Mouse (Mus musculus) cerebellum, postnatal 10 days (tissue): ENCODE measurements around the gene Cdc45.
"Not testable (repeated sequence)": the region's sequence is repeated elsewhere in the genome, so short reads cannot be mapped to it uniquely, and the experiment has no call there.

Experiments used
- DNase-seq, 2 experiments: peaks; one replicate each; pipeline ENCODE4 v3.0.0; 2021; ENCODE audit warnings: mixed read lengths in 2 of 2

The Cdc45 gene

DNA sequence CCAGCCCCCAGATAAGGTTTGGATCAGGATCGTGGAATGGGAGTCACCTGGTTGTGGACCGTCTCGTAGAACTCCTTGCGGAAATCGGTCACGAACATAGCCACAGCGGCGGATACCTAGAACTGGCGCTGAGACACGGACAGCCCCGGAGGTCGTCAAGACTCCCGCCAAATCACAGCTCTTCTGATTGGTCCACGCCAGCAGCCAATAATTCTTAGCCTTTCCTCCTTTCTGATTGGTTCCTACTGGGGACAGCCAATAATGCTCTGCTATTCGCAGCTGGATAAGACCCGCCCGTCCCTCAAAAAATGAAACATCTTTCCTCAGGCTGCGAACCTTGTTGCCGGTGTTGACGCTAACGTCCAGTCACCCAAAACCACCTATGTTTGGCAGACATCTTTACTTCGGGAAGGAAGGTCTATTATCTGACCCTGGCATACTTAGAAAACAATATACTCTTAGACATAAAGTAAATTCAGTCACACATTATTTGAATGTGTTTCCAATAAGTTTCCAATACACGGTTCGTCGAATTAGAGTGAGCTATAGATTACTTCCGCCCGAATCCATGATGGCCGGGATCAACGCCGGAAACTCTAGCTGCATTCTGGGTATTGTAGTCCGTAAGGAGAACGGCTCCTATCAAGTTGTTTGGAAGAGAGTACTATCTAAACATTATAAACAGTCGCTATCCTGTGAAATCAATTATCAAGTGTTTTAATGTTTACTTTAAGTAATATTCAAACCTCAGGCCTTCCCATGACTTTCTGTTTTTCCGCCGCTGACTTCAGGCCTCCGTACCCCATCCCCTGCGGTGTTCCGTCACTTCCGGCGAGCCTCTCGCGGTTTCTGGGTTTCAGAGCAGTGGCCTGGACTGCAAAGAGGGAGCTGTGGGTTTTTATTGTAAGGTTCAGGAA, at the start of gene Cdc45, which contains the start of gene Ufd1:
TSS of gene Cdc45 (minus strand) at position 520 of the 917 bp plus-strand sequence.
TSS of gene Ufd1 (plus strand) at position 312 of the 917 bp plus-strand sequence.
- peak; percentile 93 to 94 for DNase-seq

DNA sequence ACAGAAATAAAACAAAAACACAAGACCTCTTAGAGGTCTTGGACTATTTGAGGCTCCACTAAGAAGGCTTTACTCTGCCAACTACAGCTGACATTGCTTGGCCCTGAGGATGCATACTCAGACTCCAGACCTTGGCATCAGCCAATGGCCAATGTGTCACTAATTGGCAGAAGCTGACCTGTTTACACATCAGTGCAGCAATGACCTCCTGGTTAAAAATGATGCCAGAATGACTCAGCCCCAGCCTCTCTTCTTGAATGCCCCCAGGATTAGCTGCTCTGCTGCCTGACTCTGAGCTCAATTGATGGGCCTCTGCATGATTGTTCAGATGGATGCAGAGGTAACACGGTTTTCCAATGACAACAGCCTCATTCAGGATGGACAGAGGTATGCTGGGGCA, 48.4 kb upstream of the Cdc45 start:
- peak; percentile 64 to 71 for DNase-seq

DNA sequence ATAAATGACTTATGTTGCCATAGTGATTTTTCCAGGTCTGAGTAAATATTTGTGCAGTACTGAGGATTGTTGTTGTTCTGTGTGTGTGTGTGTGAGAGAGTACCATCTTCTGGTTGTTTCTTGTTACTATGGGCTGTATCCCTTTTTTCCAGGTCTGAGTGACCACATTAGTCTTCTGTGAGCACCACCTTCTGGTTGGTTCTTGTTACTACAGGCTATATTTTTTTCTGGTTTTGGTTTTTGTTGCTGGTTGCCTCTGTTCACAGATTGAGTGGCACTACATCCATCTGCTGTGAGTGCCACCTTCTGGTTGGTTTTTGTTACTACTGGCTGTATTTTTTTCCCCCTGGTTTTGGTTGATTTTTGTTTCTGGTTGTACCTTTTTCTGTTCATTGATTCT, 46.8 kb upstream of the Cdc45 start:
- DNase-seq = peak; percentile 68 to 85

DNA sequence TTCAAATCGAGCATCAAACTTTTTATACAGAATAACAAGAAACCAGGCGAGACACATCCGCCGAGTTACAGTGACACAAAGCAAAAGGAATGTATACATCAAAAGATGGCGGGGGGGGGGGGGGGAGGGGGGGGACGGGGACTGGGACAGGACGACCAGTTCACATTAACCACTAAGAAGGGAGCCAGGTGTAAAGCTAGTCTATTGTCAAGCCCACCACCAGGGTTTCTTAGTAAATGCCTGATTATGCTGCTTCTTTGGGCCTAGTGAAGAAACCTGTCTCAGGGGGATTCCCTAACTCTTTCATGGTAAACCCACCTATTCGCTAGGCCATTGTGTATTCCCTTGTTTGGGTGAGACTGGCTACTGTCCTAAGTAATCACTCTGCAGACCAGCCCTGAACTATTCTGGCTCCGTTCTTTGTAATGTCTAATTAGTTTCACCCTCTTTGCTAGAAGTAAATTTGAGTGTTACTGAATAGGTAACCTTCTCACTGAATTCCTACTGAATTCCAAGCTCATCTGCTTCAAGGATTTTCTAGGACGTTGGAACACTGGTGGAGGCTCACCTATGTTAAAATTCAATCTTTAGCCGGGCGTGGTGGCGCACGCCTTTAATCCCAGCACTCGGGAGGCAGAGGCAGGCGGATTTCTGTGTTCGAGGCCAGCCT, 37.9 kb upstream of the Cdc45 start:
- DNase-seq = not testable (repeated sequence)

DNA sequence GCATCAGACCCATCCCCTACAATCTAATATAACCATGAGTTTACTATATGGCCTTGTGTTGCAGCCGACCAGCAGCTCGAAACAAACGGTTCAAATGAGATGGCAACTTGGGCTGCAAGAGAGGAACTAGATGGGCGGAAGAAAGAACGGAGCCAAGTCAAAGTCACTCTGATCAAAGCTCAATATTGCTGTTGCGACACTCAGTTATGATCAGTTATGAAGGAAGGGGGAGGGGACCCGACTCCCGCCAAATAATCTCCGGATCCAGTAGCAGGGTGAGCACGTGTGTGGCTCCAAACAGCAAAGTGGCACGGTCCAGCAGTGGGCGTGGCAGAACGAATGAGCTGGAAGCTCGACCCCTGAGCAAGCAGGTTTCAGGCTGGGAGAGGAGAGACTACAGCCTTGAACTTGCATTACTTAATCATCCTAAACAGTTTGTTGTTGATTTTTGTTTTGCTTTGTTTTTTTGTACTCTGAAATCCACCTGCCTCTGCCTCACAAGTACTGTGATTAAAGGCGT, 34.6 kb upstream of the Cdc45 start:
- no peak for DNase-seq

DNA sequence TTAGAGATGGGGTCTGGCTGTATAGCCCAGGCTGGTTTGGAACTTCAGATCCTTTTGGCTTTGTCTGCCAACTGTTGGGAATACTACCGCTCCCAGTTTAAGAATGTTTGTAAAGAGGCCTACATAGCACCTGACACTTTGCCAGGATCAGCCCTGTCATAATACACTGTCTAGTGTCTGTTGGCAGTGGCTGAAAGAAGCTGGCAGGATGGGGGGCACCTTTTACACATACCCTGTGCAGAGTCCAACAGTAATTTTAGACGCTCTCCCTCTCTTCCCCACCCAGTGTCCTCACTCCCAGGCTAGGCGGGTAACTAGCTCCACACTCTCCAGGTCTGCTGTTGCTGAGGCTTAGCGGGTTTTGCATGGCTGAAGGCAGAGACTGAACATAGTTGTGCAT, 26.6 kb upstream of the Cdc45 start:
- no peak for DNase-seq

DNA sequence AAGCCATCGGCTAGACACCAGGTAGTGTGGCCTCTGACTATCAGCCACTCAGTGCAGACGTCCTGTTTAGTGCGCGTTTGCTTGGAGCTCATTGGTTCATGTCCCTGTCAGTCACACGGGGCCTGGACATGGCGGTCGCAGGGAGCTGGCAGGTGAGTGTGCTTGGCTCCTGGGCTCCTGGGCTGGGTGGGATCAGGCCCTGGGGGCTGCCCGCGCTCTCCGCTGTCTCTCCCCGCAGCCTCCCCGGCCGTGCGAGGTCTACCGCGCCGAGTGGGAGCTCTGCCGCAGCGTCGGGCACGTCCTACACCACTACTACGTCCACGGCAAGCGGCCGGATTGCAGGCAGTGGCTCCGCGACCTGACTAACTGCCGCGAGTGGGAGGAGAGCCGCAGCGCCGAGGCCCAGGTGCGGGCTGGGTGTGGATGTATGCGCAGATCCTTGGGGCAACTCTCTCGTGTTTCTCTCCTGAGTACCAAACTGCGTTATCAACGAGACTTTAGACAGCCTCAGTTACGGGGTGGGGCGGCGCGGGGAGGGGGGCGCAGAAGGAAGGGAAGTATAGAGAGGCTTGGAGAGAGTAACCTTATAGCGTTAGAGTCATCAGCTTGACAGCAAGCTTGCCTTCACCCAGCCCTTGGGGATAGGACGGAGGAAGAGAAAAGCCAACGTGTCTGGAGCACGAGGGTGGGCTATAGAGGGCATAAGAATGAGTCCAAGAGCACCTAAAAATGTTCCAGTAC, 24.9 kb upstream of the Cdc45 start, which contains the start of the genes 2510002D24Rik and Gm28539:
TSS of gene 2510002D24Rik (plus strand) at position 111 of the 741 bp plus-strand sequence.
TSS of gene Gm28539 (plus strand) at position 117 of the 741 bp plus-strand sequence.
- peak; percentile 98 to 99 for DNase-seq

DNA sequence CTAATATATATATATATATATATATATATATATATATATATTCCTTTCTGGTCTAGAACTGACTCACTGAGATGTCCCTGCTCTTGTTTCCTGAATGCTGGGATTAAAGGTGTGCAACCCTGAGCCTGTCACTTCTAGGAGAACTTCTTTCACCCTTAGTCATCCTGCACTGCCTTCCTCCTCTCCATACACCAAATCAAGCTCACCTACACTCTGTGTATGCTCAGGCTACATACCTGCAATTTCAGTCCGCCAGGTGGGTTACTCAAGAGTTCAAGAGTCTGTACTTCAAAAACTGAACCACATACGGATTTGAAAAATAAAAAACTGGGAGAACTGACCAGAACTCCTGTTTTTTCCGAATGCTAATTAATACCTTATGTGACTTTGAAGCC, 24.3 kb upstream of the Cdc45 start:
- DNase-seq = no peak

DNA sequence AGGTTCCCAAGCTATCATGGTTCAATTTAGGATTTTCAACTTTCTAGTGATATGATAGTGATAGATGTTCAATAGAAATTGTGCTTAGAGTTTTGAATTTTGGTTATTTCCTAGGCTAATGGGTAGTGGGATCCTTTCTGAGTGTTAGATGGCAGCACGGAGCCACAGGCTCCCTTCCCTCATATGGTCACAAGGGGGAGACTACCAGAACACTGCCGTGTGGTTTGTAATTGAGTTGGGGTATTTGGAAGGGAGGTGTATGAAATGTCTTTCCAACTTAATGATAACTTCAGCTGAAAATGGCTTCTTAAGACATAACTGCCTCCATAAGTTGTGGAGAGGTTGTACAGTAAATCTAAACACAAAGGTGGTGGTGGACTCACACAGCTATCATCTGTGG, 21.7 kb upstream of the Cdc45 start:
- no peak for DNase-seq

DNA sequence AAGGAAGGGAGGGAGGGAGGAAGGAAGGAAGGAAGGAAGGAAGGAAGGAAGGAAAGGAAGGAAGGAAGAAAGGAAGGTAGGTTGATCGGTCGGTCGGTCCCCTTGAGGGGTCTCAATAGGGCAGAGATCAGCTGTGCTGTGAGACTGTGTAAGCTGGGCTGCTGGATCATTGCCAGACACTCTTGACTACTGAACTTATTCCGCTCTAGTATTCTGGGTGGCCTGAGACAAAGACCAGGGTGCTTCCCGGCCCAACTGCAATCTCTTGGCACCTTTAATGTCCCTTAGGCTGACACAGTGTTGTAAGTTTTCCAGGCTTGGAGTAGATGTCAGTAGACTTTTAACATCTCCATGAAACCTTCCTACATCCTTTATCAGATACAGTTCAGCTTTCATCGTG, 17.3 kb upstream of the Cdc45 start:
- no peak for DNase-seq

DNA sequence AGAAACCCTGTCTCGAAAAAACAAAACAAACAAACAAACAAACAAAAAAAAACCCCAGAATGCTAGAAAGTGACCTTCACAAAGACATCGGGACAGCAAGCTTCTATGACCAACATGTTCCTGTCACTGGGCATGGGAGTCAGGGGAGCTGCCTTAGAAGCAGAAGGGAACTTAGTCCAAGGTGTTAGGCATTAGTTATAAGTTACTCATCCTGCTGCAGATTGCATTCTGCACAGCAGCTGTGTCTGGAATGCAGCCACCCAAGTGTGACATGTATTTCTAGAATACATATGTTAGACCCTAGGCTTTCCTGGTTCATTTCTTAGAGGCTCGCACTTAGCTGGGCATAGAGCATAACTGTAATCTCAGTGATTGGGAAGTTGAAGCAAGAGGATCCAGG, 16.8 kb upstream of the Cdc45 start:
- DNase-seq = no peak

DNA sequence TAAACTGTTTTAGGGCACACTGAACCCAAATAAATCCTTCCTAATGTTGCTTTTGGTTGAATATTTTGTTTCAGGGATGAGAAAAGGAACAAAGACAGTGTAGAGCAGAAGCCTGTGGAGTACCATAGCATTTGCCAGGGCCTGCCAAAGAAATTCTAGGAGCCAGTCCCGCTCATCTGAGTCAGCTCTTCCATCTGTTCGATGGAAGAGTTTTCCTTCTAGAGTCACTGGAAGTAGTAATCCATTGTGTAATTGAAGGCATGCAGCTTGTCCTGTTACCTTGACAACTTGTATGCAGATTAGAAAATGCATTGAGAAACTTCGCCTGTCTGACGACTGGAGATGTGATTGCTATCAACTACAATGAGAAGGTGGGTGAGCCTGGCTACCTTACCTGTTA, 11.1 kb upstream of the Cdc45 start:
- no peak for DNase-seq

DNA sequence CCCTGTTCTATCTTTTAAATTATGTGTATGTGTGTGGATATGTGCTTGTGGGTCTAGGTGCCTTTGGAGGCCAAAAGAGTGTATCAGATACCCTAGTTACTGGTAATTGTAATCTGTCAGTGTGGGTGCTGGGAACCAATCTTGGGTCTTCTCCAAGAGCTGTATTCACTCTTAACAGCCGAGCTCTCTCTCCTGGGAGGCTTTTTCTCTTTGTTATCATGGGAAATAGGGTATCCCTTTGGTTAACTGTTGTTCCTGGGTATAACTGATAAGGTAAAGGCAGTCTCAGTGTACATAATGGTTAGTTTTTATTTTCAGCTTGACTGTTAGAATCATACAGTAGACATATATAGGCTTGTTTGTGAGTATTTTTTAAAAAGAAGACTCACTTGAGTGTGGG, 10.6 kb upstream of the Cdc45 start:
- DNase-seq = no peak

DNA sequence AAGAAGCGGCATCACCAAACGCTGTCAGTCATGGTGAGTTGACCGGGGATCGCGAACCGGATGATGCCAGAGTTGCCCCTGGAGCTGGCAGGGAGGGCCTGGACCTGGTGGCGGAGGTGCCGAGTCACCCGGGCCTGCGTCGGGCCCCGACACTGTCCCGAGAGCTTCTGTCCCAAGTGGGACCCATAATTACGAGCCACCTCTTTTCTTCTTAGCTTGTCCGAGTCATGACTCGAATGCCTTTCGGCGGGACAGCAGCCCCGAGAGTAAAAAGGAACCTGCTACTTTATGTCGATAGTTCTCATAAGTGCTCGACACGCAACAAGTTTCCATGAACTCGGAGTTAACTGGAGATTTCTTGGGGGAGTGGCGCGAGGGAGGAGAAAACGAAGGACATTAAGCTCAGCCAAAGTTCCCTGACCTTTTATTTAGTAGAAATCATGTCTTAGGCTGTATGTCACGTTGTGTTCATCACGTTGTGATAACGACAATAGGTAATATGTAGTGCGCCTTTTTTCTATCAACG, 661 bp upstream of the Cdc45 start:
- DNase-seq = no peak

DNA sequence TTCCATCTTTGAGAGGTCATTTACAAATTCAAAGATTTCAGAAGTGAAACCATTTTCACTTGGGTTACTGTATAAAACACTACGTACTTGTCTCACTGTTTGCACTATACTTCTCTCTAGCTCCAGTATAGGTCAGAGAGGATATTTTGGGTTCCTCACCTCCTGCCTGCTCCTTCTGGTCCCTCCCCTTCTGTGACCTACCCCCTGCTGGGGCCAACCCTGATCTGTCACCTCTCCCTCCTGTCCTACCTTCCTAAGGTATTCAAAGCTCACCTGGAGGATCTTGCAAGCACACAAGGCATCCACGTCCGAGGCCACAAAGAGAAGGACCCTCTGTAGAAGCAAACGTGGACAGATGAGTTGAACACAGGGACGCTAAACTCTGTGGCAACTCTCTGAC, 755 bp downstream of the Cdc45 start:
- peak; percentile 53 to 56 for DNase-seq

DNA sequence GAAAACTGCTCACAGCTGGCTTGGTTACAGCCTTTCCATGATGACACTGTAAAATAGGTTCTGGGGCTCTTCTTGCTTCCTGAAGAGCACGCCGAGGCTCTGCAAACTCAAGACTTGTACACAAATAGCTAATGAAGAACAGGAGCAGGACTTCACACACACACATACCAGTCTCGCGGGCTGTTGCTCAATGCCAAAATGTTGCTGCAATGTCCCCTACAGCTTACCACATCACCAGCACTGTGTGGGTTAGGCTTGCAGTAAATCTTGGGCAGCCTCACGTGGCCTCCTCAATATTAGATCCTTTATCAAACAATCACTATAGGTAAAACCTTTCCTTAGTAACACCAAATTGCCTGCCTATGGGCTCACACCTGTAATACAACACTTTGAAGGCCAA, 2.8 kb downstream of the Cdc45 start:
- no peak for DNase-seq

DNA sequence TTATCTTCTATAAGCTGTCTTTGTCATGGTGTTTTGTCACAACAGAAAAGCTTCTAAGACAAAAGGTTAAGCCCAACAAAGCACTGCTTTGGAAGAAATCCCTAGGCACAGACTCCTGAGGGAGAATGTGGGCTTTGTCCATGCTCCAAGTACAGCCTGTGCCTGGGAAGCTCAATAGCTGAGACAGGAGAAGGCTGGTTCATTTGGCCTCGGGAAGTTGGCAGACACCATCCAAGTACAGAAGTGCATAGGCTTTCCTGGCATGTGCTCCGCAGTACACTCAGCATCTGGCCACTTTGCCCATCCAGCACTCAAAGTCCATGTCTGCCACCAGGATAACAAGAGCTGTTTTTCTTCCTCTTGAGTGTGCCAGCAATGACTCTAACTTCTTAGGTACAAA, 6.0 kb downstream of the Cdc45 start:
- DNase-seq = no peak

DNA sequence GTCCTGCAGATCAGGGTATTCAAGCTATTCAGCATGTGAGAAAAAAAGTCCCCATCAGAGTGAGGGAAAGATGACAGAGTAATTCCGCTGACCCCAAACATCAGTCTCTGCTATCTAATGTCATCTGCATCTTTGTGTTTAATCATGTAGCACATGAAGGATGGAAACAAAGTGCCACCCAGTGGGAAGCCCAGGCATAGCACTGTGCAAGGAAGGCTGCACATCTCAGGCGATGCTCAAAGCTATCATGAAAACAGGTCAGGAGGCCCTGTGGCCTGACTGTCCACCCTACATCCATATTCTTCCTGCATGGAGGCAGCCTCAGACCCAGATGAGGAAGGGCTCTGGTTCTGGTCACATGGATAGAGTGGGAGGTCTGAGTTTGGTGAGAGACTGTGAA, 12.9 kb downstream of the Cdc45 start:
- peak; percentile 76 for DNase-seq

DNA sequence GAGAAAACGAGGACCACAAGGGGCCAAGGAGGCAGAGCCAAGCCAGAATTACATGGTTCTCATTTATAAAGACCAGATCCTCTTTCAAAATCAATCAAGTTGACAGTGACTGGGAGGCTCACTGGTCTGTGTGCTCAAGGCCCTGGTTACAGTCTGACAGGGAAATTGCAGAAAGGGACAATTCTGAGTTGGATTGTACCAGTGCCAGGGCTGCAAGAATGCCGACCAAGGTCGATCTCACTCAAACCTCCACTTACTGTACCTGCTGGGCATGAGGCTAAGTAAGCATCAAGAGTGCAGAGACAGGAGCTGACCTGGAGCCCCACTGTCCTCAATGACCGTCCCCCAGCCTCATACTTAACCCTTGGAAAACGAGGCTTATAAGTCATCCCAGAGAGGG, 13.6 kb downstream of the Cdc45 start:
- DNase-seq = no peak

DNA sequence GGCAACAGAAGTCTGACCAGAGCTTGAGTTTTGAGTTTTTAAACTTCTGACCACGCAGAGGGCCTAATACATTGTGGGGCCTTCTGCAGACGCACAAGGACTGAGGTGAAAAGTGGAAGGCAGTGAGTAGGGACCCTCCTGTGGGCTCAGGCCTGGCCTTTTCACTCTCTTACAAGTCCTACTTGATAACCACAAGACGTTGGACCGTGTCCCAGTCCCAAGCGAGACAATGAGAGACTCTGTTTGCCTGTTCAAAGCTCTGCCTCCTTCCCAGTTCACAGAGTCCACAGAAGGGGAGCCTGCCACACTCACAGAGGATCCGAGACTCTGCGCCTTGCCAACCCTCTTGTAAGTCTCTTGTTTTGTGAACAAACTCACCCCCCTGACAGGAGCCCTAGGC, 15.1 kb downstream of the Cdc45 start:
- DNase-seq = no peak

DNA sequence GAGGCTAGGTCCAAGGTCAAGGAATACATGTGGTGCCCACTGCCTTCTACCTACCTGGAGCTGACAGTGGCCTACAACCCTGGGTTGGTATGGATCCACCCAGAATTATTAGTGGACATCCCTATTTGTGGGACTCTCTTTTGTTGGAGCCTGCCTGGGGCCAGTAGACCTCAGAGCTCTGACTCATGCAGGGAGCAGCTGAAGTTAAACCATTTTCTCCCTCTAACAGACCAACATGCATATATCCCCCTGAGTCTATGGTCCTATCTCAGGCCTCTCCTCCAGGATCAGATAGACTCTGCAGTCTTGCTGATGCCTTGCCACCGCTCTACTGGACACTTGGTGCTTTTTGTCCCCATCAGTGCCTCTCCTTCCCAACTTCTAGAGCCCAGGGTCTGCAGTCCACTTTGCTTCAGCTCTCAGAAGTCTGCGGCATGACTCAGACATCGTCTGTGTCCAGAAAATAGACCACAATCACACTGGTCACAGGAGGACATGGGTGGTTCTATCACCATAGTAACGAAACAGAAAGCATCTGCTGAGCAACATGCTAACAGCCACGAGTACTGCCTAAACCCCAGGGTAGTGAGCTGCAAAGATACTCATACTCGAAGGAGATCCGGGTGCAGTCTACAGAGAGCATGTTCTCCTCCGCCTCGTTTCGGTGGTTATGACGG, 16.4 kb downstream of the Cdc45 start:
- DNase-seq = no peak
